Mouse (Mus musculus) liver, embryonic 15.5 days (tissue): ENCODE data around the gene Mgst2. TPM values are rescaled to one million over a fixed set of nuclear protein-coding genes. Genes with fewer than 3 reads are reported as not detected.

Source experiments
- ATAC-seq: fragments of 200-750 bp; cut with Nextera tagmentation; 2 replicates; pipeline ENCODE4 v1.8.0; 2017; ENCODE audit warnings: moderate number of reproducible peaks, mild to moderate bottlenecking, moderate library complexity; ENCODE audit not compliant: insufficient read depth
- H3K27ac ChIP-seq: fragments of 300-500 bp; sonication (generic); replicated peaks from 2 replicates; pipeline ENCODE4 v1.5.1; 2015; ENCODE audit warnings: mild to moderate bottlenecking, inconsistent platforms
- H3K27me3 ChIP-seq: fragments of 300-500 bp; sonication (generic); 2 replicates; pipeline ENCODE4 v1.6.1; 2015; ENCODE audit warnings: mild to moderate bottlenecking, inconsistent platforms
- H3K36me3 ChIP-seq: fragments of 300-500 bp; sonication (generic); replicated peaks from 2 replicates; pipeline ENCODE4 v1.6.1; 2015; ENCODE audit warnings: moderate library complexity, mild to moderate bottlenecking, inconsistent platforms
- H3K4me1 ChIP-seq: fragments of 300-500 bp; sonication (generic); replicated peaks from 2 replicates; pipeline ENCODE4 v1.6.1; 2015; ENCODE audit warnings: inconsistent platforms
- H3K4me2 ChIP-seq: fragments of 300-500 bp; sonication (generic); 2 replicates; pipeline ENCODE4 v1.6.1; 2015; ENCODE audit warnings: moderate library complexity, mild to moderate bottlenecking, inconsistent platforms
- H3K4me3 ChIP-seq: fragments of 300-500 bp; sonication (generic); replicated peaks from 2 replicates; pipeline ENCODE4 v1.5.1; 2015; ENCODE audit warnings: mild to moderate bottlenecking, inconsistent platforms
- H3K9ac ChIP-seq: fragments of 300-500 bp; sonication (generic); 2 replicates; pipeline ENCODE4 v1.6.1; 2015; ENCODE audit warnings: moderate library complexity, mild to moderate bottlenecking, inconsistent platforms
- H3K9me3 ChIP-seq: fragments of 300-500 bp; sonication (generic); replicated peaks from 2 replicates; pipeline ENCODE4 v1.6.1; 2016; ENCODE audit warnings: inconsistent platforms
- WGBS: fragments of 180-500 bp; shearing (Covaris S2); methylation state at CpG from one replicate; pipeline ENCODE4 v1.1.7; 2015; ENCODE audit warnings: mixed read lengths; ENCODE audit not compliant: insufficient replicate concordance; 5-methylcytosine and 5-hydroxymethylcytosine counted together
- polyA plus RNA-seq: library from polyadenylated mRNA; unstranded; fragments of >200 nt; fragmentation: Nextera tagmentation; extraction: Ambion mirVana; gene quantifications from 2 replicates; pipeline ENCODE4 v1.2.1, GENCODE M21; 2015

The Mgst2 gene
- polyA plus RNA-seq, 1 experiment from 2014 or later = 24.4 TPM

DNA sequence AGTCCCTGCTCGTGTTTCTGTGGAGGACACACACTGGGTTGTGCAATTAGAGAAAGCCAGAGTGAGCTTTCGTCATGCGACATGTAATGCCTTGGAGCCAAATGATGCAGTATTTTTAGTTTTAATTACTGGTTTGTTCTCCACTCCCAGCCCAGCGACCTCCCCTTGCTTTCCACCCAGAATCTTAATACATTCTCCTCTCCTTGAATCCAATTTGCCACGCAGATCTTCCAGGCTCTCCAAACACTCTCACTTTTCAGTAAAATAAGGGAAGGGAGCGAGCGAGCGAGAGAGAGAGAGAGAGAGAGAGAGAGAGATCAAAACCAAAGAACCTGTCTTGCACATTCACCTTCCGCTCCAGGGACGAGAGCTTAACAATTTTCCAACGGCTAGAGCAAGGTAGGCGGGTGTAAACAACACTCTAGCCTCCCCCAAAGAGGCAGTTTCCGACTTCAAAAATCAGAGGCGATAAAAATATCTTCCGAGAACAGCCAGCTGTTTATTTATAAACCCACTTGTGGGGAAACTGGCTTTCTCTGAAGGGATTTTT is 40.6 kb downstream of the Mgst2 start:
- peaks cover 17% of the 10 kb centered on the region for H3K4me1 ChIP-seq
- H3K4me2 ChIP-seq = peak overlapping the region; percentile 76
- H3K4me3 ChIP-seq = peak overlapping the region; percentile 46; the same call in 1 of the 2 replicates
- no peak overlapping the region for H3K9ac ChIP-seq
- no peak for ATAC-seq
- H3K9me3 ChIP-seq = no peaks in the 10 kb centered on the region
- WGBS = 23% methylated on average over 15 of the region's 15 CpGs
- peaks cover 32% of the 10 kb centered on the region for H3K27me3 ChIP-seq
- H3K36me3 ChIP-seq = no peaks in the 10 kb centered on the region
- no peak overlapping the region for H3K27ac ChIP-seq

DNA sequence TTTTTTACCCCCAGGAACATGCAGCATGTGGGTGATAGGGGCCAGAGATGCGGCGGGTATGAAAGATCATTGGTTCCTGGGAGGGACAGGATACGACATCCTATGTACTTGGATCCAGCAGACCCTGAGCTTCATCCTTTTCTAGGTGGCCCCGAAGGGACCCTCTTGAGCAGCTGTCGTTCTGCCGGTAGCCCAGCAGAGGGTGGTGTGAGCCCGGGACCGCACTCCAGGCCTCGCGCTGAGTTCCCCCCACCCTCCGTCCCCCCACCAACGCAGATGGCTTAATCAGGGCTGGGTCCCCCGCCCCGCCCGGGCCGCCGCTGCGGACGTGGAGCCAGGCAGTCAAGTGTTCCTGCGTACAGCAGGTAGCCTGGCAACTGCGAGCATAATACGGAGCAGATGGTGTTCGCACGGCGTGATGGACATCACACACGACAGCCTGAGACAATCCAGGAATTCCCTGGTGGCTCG is 41.2 kb downstream of the Mgst2 start:
- Histone ChIP-seq H3K4me2 (peak overlapping the region; percentile 76), H3K27ac (no peak overlapping the region), H3K9ac (peak overlapping the region; percentile 18; the same call in 1 of the 2 replicates), H3K4me1 (peaks cover 17% of the 10 kb centered on the region), H3K4me3 (peak overlapping the region; percentile 46), H3K27me3 (peaks cover 32% of the 10 kb centered on the region), H3K36me3 (no peaks in the 10 kb centered on the region), H3K9me3 (no peaks in the 10 kb centered on the region)
- under 1% methylated on average over 27 of the region's 27 CpGs for WGBS
- peak; percentile 63 for ATAC-seq

DNA sequence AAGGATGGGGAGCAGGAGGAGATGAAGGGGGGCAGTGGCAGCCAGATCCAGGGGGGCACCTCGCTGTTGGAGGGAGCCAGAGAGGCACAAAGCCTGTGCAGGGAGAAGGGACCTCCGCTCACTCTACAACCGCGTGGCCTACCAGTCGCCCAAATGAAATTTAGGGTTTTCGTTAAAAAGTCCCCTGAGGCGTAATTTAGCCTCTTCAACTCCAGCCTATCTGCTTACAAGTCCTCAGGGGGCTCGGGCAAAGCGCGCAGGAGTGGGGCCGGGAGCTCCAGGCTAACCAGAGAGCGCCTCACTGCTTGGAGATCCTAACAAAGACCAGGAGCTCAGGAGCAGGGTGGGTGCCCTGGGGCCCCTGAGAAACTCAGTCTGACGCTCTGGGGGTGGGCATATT is 41.8 kb downstream of the Mgst2 start:
- no peak overlapping the region for H3K27ac ChIP-seq
- peak overlapping the region; percentile 18; the same call in 1 of the 2 replicates for H3K9ac ChIP-seq
- no peak for ATAC-seq
- H3K4me3 ChIP-seq = peak overlapping the region; percentile 46; the same call in 1 of the 2 replicates
- no peaks in the 10 kb centered on the region for H3K36me3 ChIP-seq
- peak overlapping the region; percentile 76 for H3K4me2 ChIP-seq
- H3K27me3 ChIP-seq = peaks cover 32% of the 10 kb centered on the region
- H3K9me3 ChIP-seq = no peaks in the 10 kb centered on the region
- peaks cover 17% of the 10 kb centered on the region for H3K4me1 ChIP-seq
- 20% methylated on average over 13 of the region's 13 CpGs for WGBS

GRCm38 (mm10) chr3:51702701-51703286 is 42.6 kb downstream of the Mgst2 start:
- H3K9me3 ChIP-seq = no peaks in the 10 kb centered on the region
- no peak overlapping the region for H3K4me2 ChIP-seq
- peaks cover 32% of the 10 kb centered on the region for H3K27me3 ChIP-seq
- H3K4me1 ChIP-seq = peaks cover 17% of the 10 kb centered on the region
- H3K4me3 ChIP-seq = no peak overlapping the region
- H3K36me3 ChIP-seq = no peaks in the 10 kb centered on the region
- WGBS = 70% methylated on average over 8 of the region's 8 CpGs
- H3K27ac ChIP-seq = no peak overlapping the region
- H3K9ac ChIP-seq = no peak overlapping the region
- ATAC-seq = no peak

DNA sequence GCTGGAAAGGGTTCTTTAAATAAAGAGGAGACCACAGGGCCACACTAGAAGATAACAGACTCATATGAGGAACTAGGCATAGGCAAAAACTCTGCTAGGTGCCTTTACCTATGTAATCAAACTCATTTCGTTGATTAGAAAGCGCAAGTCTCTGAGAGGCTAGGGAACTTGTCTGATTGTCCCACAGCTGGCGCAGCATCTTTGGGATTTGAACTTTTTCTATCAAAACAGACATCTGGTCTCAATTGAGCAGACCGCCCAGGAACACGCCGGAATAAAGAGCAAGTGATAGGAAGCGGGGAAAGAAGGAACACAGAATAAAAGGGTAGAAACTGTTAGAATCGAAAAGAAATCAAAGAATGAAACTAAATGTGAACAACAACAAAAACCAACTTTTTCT is 43.3 kb downstream of the Mgst2 start:
- 69% methylated on average over 8 of the region's 8 CpGs for WGBS
- Histone ChIP-seq H3K4me2 (no peak overlapping the region), H3K9me3 (no peaks in the 10 kb centered on the region), H3K27ac (no peak overlapping the region), H3K27me3 (peaks cover 32% of the 10 kb centered on the region), H3K36me3 (no peaks in the 10 kb centered on the region), H3K4me3 (no peak overlapping the region), H3K4me1 (peaks cover 17% of the 10 kb centered on the region), H3K9ac (no peak overlapping the region)
- ATAC-seq = no peak

DNA sequence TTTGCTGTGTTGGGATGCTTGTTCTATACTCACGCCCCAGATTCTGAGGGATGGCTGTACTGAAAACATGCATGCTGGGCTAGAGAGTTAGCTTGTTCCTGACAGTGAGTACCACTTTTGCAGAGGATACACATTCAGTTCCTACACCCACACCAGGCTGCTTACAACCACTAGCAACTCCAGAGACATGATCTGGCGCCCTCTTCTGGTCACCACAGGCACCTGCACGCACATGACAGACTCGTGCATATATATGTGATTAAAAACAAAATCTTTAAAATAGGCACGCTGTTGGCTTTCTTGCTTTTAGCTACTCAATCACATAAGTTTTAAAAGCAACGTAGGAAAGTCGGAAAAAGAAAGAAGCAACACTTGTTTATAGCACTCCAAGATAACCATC is 45.1 kb downstream of the Mgst2 start:
- H3K4me3 ChIP-seq = no peak overlapping the region
- H3K4me2 ChIP-seq = no peak overlapping the region
- H3K9ac ChIP-seq = no peak overlapping the region
- H3K27me3 ChIP-seq = peaks cover 28% of the 10 kb centered on the region
- ATAC-seq = no peak
- peaks cover 27% of the 10 kb centered on the region for H3K4me1 ChIP-seq
- no peak overlapping the region for H3K27ac ChIP-seq
- H3K36me3 ChIP-seq = no peaks in the 10 kb centered on the region
- 72% methylated on average over 7 of the region's 7 CpGs for WGBS
- no peaks in the 10 kb centered on the region for H3K9me3 ChIP-seq

DNA sequence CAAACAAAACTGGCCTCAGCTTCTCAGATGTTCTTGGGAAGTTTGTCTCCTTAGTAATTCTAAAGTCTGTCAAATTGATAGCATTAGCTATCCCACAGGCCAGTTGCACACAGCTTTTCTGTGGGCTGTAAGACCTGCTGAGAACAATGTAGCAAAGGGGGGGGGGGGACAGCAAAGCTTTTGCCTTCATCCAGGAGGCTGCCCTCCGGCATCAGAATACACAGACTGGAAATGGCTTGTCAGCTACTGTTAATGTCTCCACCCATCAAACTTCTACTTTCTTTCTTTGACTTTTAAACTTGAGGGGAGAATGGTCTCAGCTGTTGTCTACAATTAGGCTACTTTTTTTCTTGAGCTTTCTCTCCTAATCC is 48.2 kb downstream of the Mgst2 start:
- Histone ChIP-seq H3K4me2 (0 out of 2 replicates have a peak overlapping the region, but pooled peaks have one; percentile 41), H3K9ac (no peak overlapping the region), H3K36me3 (no peaks in the 10 kb centered on the region), H3K4me1 (peaks cover 36% of the 10 kb centered on the region), H3K27ac (peak overlapping the region; percentile 67), H3K27me3 (peaks cover 1% of the 10 kb centered on the region; the same call in 1 of the 2 replicates), H3K9me3 (no peaks in the 10 kb centered on the region), H3K4me3 (no peak overlapping the region)
- WGBS = 83% methylated on average over 1 of the region's 1 CpGs
- no peak for ATAC-seq

- Histone ChIP-seq H3K9me3 (no peaks in the 10 kb centered on the region), H3K4me1 (peaks cover 41% of the 10 kb centered on the region), H3K4me3 (peak overlapping the region; percentile 10; the same call in 1 of the 2 replicates)
These were observed 48.7 kb downstream of the Mgst2 start for GRCm38 (mm10) chr3:51708746-51709411.

DNA sequence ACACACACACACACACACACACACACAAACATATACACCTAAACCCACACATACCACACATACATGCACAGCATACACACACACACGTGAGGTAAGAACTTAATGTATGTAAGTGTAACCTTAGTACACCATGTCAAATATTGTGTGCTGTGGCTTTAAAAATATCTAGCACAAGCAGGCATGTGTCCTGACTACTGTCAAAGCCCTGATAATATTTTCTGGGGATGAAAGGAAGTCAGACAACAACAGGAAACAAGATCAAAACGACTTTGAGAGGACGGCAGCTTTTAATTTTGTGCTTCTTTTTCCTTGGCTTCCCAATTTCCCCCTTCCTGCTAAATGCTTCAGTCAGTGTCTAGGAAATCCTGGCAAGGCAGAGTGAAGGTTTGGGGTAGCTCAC is 52.2 kb downstream of the Mgst2 start:
- Histone ChIP-seq H3K4me2 (peak overlapping the region; percentile 27), H3K27ac (peak overlapping the region; percentile 30), H3K36me3 (no peaks in the 10 kb centered on the region), H3K4me3 (no peak overlapping the region), H3K4me1 (peaks cover 52% of the 10 kb centered on the region), H3K9me3 (no peaks in the 10 kb centered on the region), H3K9ac (no peak overlapping the region), H3K27me3 (no peaks in the 10 kb centered on the region)
- 15% methylated on average over 3 of the region's 3 CpGs for WGBS
- ATAC-seq = peak; percentile 36; the same call in 1 of the 2 replicates

More at GRCm38 (mm10) chr3:51708746-51709411, 48.7 kb downstream of the Mgst2 start:
- Histone ChIP-seq H3K9ac (no peak overlapping the region), H3K27me3 (no peaks in the 10 kb centered on the region), H3K4me2 (peak overlapping the region; percentile 41), H3K27ac (peak overlapping the region; percentile 67), H3K36me3 (no peaks in the 10 kb centered on the region)
- ATAC-seq = peak; percentile 61
- WGBS = 62% methylated on average over 21 of the region's 21 CpGs

GRCm38 (mm10) chr3:51713233-51713632 is 53.1 kb downstream of the Mgst2 start:
- Histone ChIP-seq H3K27ac (no peak overlapping the region), H3K4me2 (no peak overlapping the region), H3K27me3 (no peaks in the 10 kb centered on the region), H3K36me3 (no peaks in the 10 kb centered on the region), H3K4me1 (peaks cover 52% of the 10 kb centered on the region), H3K9ac (no peak overlapping the region), H3K9me3 (no peaks in the 10 kb centered on the region), H3K4me3 (no peak overlapping the region)
- whole genome bisulfite sequencing = 39% methylated on average over 8 of the region's 8 CpGs
- ATAC-seq = no peak

DNA sequence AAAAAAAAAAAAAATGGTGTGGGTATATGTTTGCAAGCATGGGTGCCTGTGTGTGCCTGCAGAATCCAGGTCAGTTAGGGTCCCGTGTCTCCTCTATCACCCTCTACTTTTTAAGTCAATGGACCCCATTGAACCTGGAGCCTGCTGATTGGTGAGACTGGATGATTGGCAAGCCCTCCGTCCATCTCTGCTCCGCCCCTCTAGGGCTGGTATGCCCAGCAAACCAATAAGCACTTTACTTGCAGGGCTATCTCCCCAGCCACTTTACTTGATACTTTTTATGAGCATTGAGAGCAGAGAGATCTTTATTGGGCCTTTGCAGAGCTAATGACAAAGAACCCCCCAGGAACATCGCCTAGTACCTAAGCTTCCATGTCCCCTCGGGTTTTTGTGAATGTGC is 54.3 kb downstream of the Mgst2 start:
- no peak for ATAC-seq
- no peaks in the 10 kb centered on the region for H3K27me3 ChIP-seq
- H3K4me1 ChIP-seq = peaks cover 45% of the 10 kb centered on the region
- no peak overlapping the region for H3K4me2 ChIP-seq
- H3K9me3 ChIP-seq = no peaks in the 10 kb centered on the region
- WGBS = 58% methylated on average over 5 of the region's 5 CpGs
- no peak overlapping the region for H3K4me3 ChIP-seq
- H3K27ac ChIP-seq = no peak overlapping the region
- H3K9ac ChIP-seq = no peak overlapping the region
- no peaks in the 10 kb centered on the region for H3K36me3 ChIP-seq
